Mouse (Mus musculus) neural tube, embryonic 14.5 days (tissue): ENCODE results near the gene Slc29a2. TPM values are rescaled to one million over a fixed set of nuclear protein-coding genes. Genes with fewer than 3 reads are reported as not detected.

Experiments used
- ATAC-seq: fragments of 200-750 bp; cut with Nextera tagmentation; 2 replicates; pipeline ENCODE4 v1.8.0; 2017; ENCODE audit warnings: low read depth, mild to moderate bottlenecking, moderate TSS enrichment, moderate library complexity
- H3K27ac ChIP-seq: fragments of 300-500 bp; sonication (generic); 2 replicates; pipeline ENCODE4 v1.5.1; 2014; ENCODE audit warnings: low read depth, mild to moderate bottlenecking, control low read depth, low read length, moderate library complexity, mixed read lengths
- H3K27me3 ChIP-seq: fragments of 300-500 bp; sonication (generic); 2 replicates; pipeline ENCODE4 v1.6.1; 2014; ENCODE audit warnings: low read length; ENCODE audit not compliant: control insufficient read depth, insufficient read depth
- H3K36me3 ChIP-seq: fragments of 300-500 bp; sonication (generic); 2 replicates; pipeline ENCODE4 v1.6.1; 2014; ENCODE audit warnings: low read length, mixed read lengths; ENCODE audit not compliant: control insufficient read depth, insufficient read depth
- H3K4me1 ChIP-seq: fragments of 300-500 bp; sonication (generic); 2 replicates; pipeline ENCODE4 v1.6.1; 2014; ENCODE audit warnings: low read length; ENCODE audit not compliant: control insufficient read depth, insufficient read depth
- H3K4me2 ChIP-seq: fragments of 300-500 bp; sonication (generic); 2 replicates; pipeline ENCODE4 v1.6.1; 2014; ENCODE audit warnings: mild to moderate bottlenecking, low read depth, low read length, control low read depth
- H3K4me3 ChIP-seq: fragments of 300-500 bp; sonication (generic); 2 replicates; pipeline ENCODE4 v1.5.1; 2014; ENCODE audit warnings: low read depth, low read length, control low read depth, mixed read lengths
- H3K9ac ChIP-seq: fragments of 300-500 bp; sonication (generic); replicated peaks from 2 replicates; pipeline ENCODE4 v1.6.1; 2014; ENCODE audit warnings: low read depth, mild to moderate bottlenecking, control low read depth, low read length, mixed read lengths
- H3K9me3 ChIP-seq: fragments of 300-500 bp; sonication (generic); 2 replicates; pipeline ENCODE4 v1.6.1; 2016; ENCODE audit warnings: low read length; ENCODE audit not compliant: control insufficient read depth
- WGBS: fragments of 180-500 bp; shearing (Covaris S2); extraction: QIAGEN DNeasy Blood & Tissue Kit; methylation state at CpG from one replicate; pipeline ENCODE4 v1.1.7; 2014; 5-methylcytosine and 5-hydroxymethylcytosine counted together
- polyA plus RNA-seq: library from polyadenylated mRNA; unstranded; fragments of >200 nt; fragmentation: Nextera tagmentation; extraction: Ambion mirVana; gene quantifications from 2 replicates; pipeline ENCODE4 v1.2.1, GENCODE M21; 2014

Slc29a2 gene
- polyA plus RNA-seq, 1 experiment from 2014 or later: 12.2 TPM

DNA sequence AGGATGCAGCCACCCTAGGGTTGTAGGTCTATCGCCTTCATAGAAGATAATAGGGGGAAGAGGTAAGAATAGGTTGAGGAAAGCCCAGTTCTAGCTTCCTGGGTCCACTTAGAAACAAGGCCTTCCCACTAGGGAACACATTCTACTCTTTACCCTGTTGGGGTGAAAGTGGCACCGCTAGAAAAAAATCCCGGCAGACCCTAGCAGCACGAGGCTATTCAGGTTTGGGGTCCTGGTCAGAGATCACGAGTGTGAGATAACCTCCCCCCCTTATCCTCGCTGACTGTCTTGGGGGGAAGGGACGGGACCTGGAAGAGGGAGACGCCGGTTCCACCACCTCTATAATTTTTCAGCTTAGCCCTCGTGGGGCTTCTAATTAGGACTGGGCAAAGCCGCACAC is 47.4 kb downstream of the Slc29a2 start:
- Histone ChIP-seq H3K36me3 (no peaks in the 10 kb centered on the region), H3K4me2 (peak overlapping the region; percentile 61), H3K4me1 (peaks cover 28% of the 10 kb centered on the region), H3K27me3 (peaks cover 20% of the 10 kb centered on the region), H3K9me3 (no peaks in the 10 kb centered on the region), H3K4me3 (peak overlapping the region; percentile 36), H3K9ac (peak overlapping the region; percentile 49), H3K27ac (peak overlapping the region; percentile 61)
- no peak for ATAC-seq
- WGBS: 6% methylated on average over 11 of the region's 11 CpGs

DNA sequence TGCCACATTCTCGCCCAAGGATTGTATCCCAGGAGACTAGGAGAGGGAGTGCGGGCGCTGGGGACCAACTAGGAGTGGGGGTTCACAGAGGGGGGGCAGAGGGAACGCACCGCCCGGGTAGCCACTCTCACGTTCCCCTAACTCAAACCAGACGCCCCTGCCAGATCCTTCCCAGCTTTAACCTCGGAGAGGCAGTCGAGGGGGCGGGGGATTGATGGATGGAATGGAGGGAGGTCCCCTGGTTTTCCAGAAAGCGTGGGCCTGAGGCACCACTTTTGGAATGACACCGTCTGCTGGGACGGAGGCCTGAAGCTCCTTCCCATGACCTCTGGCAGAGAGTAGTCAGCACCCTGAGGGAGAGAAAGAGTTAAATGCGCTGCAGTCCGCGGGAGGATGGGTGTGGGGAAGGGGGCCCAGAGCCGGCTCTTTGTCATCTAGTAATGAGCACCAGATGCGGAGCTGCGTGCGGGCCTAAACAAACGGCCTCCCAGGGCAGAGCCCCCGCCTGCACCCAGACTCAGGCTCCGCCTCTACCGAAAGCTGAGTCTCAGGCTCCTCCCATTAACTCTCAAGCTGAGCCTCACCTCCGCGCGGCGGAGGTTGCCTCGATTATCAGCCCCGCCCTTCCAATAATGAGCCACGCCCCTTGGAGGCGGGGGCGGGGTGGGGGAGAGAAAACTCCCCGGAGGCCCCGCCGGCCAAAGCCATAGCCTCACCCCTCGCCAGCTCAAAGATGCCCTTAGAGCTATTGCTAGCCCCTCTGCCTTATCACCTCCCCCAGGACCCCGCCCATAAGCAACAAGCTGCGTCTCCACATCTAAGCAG is 48.1 kb downstream of the Slc29a2 start:
- ATAC-seq: peak; percentile 74
- Histone ChIP-seq H3K4me2 (peak overlapping the region; percentile 61), H3K27ac (peak overlapping the region; percentile 61), H3K27me3 (peaks cover 20% of the 10 kb centered on the region), H3K4me1 (peaks cover 28% of the 10 kb centered on the region), H3K9me3 (no peaks in the 10 kb centered on the region), H3K36me3 (no peaks in the 10 kb centered on the region), H3K4me3 (peak overlapping the region; percentile 36), H3K9ac (peak overlapping the region; percentile 49)
- WGBS: under 1% methylated on average over 40 of the region's 40 CpGs

DNA sequence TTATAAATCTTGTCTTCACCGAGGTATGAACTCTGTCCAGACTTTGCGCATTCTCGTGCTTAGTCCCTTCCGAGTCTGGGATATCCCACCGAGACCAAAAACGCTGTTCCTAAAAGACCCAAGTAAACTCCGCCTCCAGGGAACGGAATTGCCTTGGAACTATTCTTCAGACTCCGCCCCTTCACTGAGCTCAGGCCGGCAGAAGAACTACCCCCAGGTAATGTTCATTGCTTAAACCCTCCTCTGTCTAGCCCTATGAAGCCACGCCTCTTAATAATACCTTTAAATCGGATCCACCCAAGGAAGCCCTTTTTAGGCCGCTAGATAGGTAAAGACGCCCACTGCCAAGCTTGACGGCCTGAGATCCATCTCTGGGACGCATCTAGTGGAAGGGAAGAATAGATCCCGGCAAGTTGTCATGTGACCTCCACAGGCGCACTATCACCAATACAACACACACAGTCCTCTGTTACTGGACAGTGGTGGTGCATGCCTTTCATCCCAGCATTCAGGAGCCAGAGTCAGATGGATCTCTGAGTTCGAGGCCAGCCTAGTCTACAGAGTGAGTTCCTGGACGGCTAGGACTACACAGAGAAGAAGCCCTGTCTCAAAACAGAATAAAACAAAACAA is 48.8 kb downstream of the Slc29a2 start:
- Histone ChIP-seq H3K36me3 (no peaks in the 10 kb centered on the region), H3K9me3 (no peaks in the 10 kb centered on the region), H3K4me2 (peak overlapping the region; percentile 61), H3K27me3 (peaks cover 14% of the 10 kb centered on the region), H3K4me1 (peaks cover 25% of the 10 kb centered on the region), H3K27ac (no peak overlapping the region), H3K4me3 (peak overlapping the region; percentile 36), H3K9ac (no peak overlapping the region)
- 3% methylated on average over 20 of the region's 20 CpGs for WGBS
- ATAC-seq: 0 out of 2 replicates have a peak, but pooled peaks have one; percentile 2

DNA sequence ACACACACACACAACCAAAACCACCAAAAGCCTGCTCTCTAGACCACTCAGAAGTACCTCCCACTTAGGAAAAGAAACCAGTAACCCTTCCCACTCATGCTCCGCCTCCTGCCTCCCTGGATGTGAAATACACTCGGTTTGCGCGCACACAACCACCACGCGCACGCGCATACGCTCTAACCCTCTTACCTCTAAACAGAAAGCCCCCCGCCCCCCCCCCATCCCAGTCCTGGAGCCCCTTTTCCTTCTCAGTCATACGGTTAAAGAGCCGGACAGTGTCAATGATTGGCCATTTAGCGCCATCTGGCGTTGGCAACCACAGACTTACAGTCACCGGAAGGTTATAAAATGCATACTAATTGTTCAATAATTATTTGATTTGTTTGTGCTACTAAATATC is 49.4 kb downstream of the Slc29a2 start:
- H3K36me3 ChIP-seq: no peaks in the 10 kb centered on the region
- 0 out of 2 replicates have a peak overlapping the region, but pooled peaks have one; percentile 14 for H3K4me3 ChIP-seq
- WGBS: 2% methylated on average over 15 of the region's 15 CpGs
- peaks cover 20% of the 10 kb centered on the region for H3K4me1 ChIP-seq
- no peaks in the 10 kb centered on the region for H3K9me3 ChIP-seq
- no peak overlapping the region for H3K27ac ChIP-seq
- no peak for ATAC-seq
- peak overlapping the region; percentile 61; the same call in 1 of the 2 replicates for H3K4me2 ChIP-seq
- no peak overlapping the region for H3K9ac ChIP-seq
- H3K27me3 ChIP-seq: peaks cover 12% of the 10 kb centered on the region

DNA sequence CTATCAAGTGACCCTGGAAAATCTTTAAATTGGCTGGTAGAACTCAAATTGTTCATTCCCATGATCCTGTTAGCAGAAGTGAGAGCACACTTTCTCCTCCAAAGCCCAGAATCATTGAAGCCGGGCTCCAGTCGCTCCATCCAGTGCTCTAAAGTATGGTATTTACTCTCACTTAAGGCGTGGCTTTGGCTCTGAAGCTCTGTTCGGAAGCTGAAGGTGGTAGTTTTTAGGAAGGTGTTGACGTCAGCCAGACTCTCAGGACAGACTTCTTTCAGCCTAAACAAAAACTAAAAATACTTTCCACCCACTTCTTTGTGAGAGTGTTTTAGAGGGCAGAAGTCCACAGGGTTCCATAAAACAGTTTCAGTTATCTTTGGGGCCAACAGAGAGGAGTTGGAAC is 49.9 kb downstream of the Slc29a2 start:
- Histone ChIP-seq H3K9me3 (no peaks in the 10 kb centered on the region), H3K4me2 (no peak overlapping the region), H3K4me3 (no peak overlapping the region), H3K27me3 (peaks cover 8% of the 10 kb centered on the region; the same call in 1 of the 2 replicates), H3K36me3 (no peaks in the 10 kb centered on the region), H3K9ac (no peak overlapping the region), H3K4me1 (peaks cover 15% of the 10 kb centered on the region), H3K27ac (no peak overlapping the region)
- no peak for ATAC-seq
- 43% methylated on average over 5 of the region's 5 CpGs for WGBS

DNA sequence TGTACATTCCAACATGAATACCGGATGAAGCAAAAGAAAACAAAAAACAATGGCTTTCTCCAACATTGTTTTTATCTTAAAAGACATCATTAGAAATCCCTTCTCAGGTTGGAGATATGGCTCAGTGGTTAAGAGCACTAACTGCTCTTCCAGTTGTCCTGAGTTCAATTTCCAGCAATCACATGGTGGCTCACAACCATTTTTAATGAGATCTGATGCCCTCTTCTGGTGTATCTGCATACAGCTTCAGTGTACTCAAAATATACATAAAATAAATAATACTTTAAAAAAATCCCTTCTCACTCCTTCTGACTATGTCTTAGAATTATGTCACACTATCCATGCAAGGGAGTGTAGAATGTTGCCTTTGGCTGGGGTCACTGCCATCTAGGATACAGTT is 55.6 kb downstream of the Slc29a2 start:
- no peak for ATAC-seq

More for the DNA sequence above, 55.6 kb downstream of the Slc29a2 start:
- no peaks in the 10 kb centered on the region for H3K4me1 ChIP-seq
- no peaks in the 10 kb centered on the region for H3K9me3 ChIP-seq
- H3K27ac ChIP-seq: no peak overlapping the region
- H3K9ac ChIP-seq: no peak overlapping the region
- no peaks in the 10 kb centered on the region for H3K36me3 ChIP-seq
- H3K27me3 ChIP-seq: peaks cover 29% of the 10 kb centered on the region
- no peak overlapping the region for H3K4me2 ChIP-seq
- WGBS: 91% methylated on average over 1 of the region's 1 CpGs
- no peak overlapping the region for H3K4me3 ChIP-seq

Other genes starting within 250 kb of the Slc29a2 start
- 81.1 and 95.9 TPM in 2 replicates for gene Rbm4, start 230.0 kb upstream of the Slc29a2 start, polyA plus RNA-seq
- 13.4 and 21.0 TPM in 2 replicates for gene Gm21992, start 212.2 kb upstream of the Slc29a2 start, polyA plus RNA-seq
- gene Rbm14, start 212.2 kb upstream of the Slc29a2 start, polyA plus RNA-seq: 54.6 and 61.1 TPM in 2 replicates
- gene Ccs, start 184.5 kb upstream of the Slc29a2 start, polyA plus RNA-seq: 36.4 and 38.1 TPM in 2 replicates
- 0.48 and 0.58 TPM in 2 replicates for gene Ccdc87, start 184.5 kb upstream of the Slc29a2 start, polyA plus RNA-seq
- gene Ctsf, start 168.7 kb upstream of the Slc29a2 start, polyA plus RNA-seq: 75.8 and 76.9 TPM in 2 replicates
- gene Actn3, start 146.0 kb upstream of the Slc29a2 start, polyA plus RNA-seq: 2.2 and 2.8 TPM in 2 replicates
- 19.1 and 19.4 TPM in 2 replicates for gene Zdhhc24, start 145.2 kb upstream of the Slc29a2 start, polyA plus RNA-seq
- 7.8 and 10.8 TPM in 2 replicates for gene Bbs1, start 117.2 kb upstream of the Slc29a2 start, polyA plus RNA-seq
- 75.9 and 95.2 TPM in 2 replicates for gene Dpp3, start 95.6 kb upstream of the Slc29a2 start, polyA plus RNA-seq
- 10.4 and 16.5 TPM in 2 replicates for gene Peli3, start 80.7 kb upstream of the Slc29a2 start, polyA plus RNA-seq
- gene Mrpl11, start 61.7 kb upstream of the Slc29a2 start, polyA plus RNA-seq: 111 and 119 TPM in 2 replicates
- gene Npas4, start 33.5 kb upstream of the Slc29a2 start, polyA plus RNA-seq: 0.35 and 0.48 TPM in 2 replicates
- 92.5 and 108 TPM in 2 replicates for gene B4gat1, start 15.0 kb downstream of the Slc29a2 start, polyA plus RNA-seq
- gene AC124502.3, start 15.0 kb downstream of the Slc29a2 start, polyA plus RNA-seq: 2.1 and 3.0 TPM in 2 replicates
- 21.4 and 34.1 TPM in 2 replicates for gene Brms1, start 17.5 kb downstream of the Slc29a2 start, polyA plus RNA-seq
- gene Rin1, start 26.6 kb downstream of the Slc29a2 start, polyA plus RNA-seq: 0.62 and 0.86 TPM in 2 replicates
- 6.3 and 26.4 TPM in 2 replicates for gene Cd248, start 44.2 kb downstream of the Slc29a2 start, polyA plus RNA-seq
- 19.8 and 23.7 TPM in 2 replicates for gene Tmem151a, start 61.7 kb downstream of the Slc29a2 start, polyA plus RNA-seq
- gene Yif1a, start 64.7 kb downstream of the Slc29a2 start, polyA plus RNA-seq: 62.2 and 63.5 TPM in 2 replicates
- 433 and 499 TPM in 2 replicates for gene Cnih2, start 74.7 kb downstream of the Slc29a2 start, polyA plus RNA-seq
- 199 and 222 TPM in 2 replicates for gene Rab1b, start 83.2 kb downstream of the Slc29a2 start, polyA plus RNA-seq
- gene Klc2, start 94.7 kb downstream of the Slc29a2 start, polyA plus RNA-seq: 84.6 and 91.9 TPM in 2 replicates
- 56.9 TPM in 2 replicates for gene Pacs1, start 249.3 kb downstream of the Slc29a2 start, polyA plus RNA-seq